Mouse (Mus musculus) 3T3-L1 (cell line): Measurements from ENCODE around the gene Il9r.

ENCODE experiments used
- DNase-seq: peaks from one replicate; pipeline ENCODE4 v3.0.0-alpha.2; 2015; ENCODE audit warnings: low read depth, low spot score

Il9r gene

DNA sequence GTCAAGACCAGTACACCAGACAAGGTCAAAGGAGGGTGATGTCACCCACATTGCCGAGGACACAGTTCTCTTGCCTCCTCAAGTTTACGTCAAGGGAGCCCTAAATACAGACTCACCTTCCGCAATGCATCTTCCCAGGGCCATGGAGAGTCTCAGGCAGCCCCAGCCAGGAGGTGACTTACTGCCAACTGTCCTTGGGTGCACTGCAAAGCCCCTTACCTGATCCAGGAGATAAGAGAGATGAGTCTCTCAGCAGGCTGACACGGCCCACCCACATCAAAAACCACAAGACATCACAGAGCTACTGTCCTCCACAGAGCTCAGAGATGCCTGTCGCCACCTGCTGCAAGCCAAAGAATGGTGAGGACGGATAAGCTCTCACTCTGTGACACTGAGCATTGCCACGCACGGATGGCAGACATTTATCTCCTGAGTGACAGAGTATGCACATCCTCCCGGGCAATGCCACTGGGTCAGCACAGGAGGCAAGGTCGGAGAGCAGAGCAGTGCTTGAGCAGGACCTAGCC is at the start of gene Il9r:
TSS of gene Il9r (minus strand) at position 205 of the 527 bp plus-strand sequence.
- no peak for DNase-seq

DNA sequence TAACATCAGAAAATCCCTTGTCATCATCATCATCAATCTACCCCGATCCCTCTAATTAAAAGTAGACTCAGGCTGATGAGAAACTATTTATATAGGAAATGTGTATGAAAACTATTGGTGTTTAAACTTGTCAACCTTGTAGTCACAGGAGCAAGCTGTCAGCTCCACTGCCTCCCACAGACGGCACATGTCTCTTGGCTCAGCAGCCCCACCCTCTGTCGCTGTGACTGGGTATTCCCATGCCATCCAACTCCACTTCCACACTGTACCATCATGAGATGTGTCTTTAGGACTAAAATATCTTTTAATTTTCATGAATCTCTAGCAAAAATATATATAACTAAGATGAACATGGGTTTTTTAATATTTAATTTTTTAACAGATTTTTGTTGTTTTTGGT is 48.3 kb upstream of the Il9r start:
- DNase-seq = no peak

DNA sequence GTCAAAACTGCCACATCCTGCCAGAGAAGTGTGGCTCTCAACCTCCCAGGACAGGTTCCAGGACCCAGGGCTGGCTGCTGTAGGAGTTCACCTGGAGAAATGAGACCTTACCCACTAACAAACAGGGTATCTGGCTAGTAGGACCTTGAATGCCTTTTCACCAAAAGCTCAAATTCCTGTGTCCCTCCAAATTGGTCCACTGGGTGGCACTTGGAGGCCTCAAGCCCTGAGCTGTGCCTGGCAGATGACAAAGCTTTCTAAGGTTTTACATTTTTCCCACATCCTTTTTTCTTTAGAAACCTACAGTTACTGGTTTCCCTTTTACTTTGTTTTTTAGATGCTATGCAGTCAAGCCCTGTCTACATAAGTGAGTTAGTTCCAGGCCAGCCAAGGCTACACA is 47.0 kb upstream of the Il9r start:
- DNase-seq = peak; percentile 51

DNA sequence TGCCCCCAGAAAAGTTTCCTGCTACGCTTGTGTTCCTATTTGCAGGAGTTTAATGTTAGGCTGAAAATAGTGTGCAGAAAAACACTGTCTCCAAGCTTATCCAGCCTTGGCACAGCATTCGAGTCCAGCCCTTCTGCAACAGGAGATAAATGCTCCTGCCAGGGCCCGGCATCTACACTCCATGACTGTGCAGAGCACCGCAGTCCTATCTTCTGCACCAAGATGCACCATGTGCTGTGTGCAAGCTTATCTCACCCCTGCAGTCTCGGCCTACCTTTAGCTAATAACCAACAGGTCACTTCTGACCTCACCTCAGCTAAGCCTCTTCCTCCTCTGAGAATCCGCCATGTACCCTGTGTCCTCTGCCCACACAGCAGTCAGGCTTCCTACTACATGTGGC is 45.5 kb upstream of the Il9r start:
- DNase-seq = no peak

DNA sequence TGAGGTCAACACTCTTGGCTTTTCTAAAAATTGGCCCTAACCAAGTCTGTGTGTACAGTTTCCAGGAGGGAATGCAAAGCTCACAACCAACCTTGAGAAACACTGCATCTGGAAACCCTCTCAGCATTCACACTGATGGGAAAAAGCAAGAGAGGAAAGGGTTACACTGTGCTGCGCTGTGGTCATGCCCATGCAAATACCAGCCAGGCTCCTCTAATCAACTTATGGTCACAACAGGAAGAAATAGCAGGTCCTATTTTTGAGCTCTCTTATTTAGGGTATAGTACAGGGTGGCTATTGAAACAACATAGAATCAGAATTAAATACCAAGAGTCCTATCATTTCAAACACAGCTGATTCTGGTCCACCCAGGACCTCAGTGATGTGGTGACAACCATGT is 44.5 kb upstream of the Il9r start:
- no peak for DNase-seq

DNA sequence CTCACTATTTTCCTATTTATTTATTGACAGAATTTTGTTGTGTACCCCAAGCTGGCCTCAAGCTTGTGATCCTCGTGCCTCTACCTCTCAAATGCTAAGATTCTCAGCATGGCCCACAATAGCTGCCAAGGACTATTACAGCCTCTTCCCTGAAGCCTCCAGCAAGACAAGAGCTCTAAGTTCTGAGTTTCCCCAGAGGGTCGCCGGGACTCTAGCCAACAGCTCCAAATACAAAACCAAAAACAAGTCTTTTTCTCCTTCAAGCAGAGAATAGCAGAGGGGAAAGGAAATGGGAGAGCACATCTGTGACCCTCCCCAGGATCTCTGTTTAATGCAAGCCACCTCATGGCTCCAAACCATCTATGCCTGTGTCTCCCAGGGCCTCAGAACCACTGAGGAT is 44.0 kb upstream of the Il9r start:
- DNase-seq = no peak

DNA sequence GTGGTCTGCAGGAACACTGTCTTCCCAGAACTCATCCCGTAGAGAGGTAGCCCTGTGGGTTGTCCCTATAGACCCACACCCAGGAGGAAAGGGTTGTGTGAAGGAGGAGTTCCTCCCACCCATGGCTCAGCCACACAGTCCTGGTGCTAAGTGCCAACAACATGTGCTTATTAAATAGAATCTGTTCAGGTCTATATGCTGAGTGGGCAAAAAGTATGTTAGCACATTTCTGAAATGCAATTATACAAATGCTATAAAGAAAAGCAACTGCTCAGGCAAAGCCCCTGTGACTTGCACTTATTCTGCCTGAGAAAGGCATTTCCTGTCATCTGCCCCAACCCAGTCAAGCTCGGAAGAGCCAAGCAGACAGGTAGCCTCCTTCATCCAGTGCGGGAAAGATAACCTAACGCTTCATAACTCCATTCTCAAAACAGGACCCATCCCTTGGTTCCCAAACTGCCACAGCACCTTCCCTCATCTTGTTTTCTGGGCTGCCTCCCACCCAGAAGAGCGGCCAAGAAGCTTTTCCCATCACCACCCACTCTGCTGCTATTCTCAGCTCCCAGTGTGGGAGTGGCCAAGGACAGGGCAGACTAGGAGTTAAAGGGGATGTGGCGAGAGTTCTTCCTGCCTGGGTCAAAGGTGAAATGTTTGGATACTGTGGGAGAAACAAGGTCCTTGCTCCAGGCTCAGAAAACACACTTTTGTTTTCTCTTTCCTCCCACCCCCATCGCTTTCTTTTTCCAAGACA is 43.3 kb upstream of the Il9r start:
- no peak for DNase-seq

DNA sequence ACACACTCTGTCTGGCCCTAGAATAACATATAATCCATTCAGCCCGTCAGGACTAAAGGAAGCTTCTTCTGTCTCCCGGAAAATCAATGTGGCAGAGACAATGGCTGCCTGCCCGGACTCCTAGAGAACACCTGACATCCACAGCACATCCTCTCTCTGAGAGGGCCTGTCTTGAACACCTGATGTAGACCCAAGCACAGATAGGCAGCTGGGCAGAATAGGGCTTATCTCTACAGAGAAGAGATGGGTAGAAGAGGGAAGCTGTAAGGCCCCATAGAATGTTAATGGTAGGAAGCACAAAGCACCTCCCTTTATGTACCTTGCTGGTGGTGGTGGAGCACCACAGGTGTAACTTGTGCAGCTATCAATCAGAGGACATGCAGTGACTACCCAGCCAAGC is 42.1 kb upstream of the Il9r start:
- DNase-seq = no peak

DNA sequence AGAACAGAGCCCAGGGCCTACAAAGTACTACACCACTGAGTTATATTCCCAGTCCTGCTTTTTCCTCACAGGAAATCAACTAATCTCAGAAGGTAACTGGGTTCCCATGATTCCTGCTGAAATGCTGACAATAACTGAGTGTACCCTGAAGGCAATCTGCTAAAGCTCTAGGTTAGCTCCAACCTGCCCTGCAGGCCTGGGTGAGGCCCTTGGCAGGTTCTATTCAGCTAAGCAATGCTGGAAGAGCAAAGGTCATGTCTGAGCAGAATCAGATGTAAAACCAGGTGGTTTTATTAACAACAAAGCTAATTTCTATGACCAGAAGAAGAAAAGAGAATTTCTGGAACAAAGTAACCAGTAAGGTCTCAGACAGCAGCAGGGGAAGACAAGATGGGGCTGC is 41.3 kb upstream of the Il9r start:
- no peak for DNase-seq

DNA sequence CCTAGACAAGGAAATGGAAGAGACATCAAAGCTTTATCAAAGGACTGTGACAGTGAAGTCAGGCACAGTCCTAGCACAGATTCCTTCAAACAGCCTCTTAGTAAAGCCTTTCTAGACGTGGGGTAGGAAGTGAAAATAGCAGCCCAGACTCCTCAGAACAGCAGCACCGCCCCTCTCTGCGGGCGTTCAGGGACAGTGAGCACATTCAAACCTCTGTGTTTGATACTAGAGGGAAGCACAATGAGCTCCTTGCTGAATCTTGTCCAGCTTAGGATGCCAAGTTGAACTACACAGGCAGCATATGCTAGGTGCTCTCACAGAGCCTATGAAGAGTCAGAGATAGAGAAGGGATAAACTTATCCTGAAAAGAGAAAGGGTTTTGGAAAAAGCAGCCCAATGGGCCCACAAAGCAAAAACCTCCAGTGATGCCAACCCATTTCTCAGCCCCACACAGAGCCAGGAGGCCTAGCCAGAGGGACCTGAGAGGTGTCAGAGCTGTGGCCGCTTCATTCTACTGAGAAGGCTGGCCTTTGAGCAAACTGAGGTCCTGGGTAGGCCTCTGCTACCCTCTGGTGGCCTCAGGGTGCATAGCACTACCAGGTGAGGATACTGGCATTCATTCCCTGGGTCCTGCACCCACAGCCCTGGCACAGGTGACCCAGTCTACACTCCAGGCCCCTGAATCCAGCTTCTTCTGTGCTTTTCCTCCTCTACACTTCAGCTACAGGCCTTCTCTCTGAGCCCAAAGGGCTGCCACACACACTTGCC is 38.2 kb upstream of the Il9r start:
- peak; percentile 78 for DNase-seq

DNA sequence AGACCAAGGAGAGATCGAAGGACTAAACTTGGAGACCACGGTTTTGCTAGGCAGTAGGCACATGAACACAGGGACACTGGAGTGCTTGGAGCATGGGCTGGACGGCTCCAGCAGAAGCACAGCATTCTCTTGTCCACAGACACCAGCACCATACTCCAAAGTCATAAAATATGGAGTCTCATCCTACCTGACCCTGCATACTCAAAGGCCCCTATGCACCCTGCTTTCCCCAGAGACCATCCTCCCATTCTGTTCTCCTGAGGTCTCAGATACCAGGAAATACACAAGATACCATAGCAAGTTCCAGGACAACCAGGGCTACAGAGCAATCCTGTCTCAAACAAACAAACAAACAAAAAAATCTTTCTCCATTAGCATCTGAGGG is 37.3 kb upstream of the Il9r start:
- no peak for DNase-seq

DNA sequence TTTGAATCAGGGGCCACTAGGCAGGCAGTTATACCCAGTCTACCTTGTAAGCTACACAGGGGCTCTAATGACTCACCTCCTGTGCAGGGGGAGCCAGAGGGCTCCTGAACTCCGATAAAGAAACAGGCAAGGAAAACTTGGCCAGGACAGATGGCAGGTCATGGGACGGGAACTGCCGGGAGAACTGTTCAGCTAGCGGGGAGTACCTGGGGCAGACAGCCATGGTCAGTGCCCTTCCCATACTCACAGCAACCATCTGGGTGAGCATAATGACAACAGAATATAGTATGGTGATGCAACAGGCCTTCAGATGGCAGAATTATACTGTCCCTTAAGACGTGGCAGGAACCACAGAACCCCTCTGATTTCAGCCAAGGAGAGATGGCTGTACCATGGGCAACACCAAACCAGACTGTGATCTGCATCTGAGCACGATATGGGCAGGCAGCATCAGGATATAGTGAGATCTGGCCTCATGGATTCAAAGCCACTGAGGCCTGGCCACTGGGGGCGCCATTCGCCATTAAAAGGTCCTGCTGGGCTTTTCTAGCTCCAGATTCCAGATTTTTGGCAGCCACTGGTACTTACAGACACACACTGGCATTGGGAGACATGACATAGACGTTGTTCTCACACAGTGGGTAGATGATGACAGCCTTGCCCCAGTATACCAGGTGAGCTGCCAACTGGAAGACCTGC is 36.8 kb upstream of the Il9r start:
- DNase-seq = peak; percentile 85

DNA sequence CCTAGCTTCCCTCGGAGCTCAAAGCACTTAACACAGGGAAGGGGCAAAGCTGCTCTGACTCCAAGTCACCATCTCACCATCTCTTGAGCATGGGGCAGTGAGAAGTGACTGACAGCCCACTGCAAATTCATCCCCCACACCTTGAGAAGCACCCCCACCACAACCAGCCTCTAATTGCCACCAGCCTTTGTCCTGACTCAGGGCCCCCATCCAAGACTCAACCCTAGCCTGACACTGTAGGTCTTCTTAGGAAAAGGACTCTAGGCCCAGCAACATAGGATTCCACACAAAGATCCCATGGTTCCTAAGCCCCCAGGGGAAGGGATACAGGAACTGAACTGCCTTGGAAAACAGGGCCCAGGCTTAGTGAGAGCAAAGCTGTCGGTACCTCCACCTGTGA is 36.1 kb upstream of the Il9r start:
- no peak for DNase-seq

DNA sequence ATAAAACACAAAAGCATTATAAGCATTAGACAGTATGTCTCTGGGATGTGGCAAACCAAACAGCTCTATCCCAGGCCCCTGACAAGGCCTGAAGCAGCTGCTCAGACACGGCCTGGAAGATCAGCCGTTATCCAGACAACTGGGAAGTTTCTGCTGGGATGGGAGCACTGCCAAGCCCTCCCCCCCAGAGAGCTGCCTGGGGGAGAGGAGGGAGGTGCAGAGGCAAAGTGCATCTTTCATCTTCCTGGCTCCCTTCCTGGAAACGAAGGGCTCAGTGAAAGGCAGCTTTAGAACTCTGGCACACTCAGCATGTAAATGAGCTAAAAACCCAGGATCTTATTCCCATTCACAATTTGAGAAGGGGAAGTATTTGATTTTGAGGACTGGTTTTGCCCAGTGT is 35.6 kb upstream of the Il9r start:
- peak; percentile 61 for DNase-seq

DNA sequence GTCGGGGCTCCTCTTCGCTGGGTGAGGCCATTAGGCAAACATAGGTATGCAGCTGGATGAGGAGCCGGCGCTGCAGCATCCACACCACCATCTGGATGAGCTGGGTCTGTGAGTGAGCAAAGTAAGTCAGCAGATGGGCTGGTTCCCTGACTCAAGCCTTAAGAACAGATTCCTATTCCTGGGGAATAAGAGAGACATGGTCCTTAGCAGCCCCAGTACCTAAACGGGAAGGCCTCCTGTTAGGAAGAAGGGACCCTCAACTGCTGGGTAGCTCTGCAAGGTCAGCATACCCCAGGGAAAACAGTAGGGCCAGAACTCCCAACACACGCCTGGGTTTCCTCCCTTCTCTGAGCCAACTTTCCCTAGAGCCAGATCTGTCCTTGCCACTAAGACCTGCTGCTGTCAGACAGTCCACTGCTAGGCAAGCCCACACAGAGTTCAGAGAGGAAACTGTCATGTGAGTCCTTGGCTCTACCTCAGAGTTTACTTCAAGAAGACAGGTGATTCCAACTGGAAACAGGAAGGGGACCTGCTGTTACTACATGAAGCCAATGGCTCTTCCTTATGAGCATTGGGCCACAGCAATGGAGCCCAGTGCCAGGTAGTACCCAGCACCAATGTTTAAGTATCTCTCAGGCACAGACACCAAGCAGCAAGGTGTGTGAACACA is 34.9 kb upstream of the Il9r start:
- DNase-seq = no peak

DNA sequence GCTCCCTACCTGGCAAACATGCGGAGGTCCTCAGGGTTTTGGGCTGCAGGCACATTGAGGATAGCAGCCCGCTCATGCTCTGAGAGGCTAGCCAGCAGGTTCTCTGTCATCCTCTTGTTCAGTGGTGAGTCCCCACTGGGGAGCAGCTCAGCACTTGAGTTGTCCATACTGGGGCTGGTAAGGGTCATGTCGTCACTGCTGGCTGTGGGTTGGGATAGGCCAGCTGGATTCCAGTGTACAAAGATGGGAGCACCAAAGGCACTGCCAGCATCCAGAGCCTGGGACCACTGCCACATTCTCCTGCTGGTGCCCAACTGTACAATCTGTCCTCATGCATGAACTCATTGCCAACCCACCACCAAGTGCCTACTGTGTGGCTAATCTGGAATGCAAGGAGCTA is 33.8 kb upstream of the Il9r start:
- DNase-seq = no peak

DNA sequence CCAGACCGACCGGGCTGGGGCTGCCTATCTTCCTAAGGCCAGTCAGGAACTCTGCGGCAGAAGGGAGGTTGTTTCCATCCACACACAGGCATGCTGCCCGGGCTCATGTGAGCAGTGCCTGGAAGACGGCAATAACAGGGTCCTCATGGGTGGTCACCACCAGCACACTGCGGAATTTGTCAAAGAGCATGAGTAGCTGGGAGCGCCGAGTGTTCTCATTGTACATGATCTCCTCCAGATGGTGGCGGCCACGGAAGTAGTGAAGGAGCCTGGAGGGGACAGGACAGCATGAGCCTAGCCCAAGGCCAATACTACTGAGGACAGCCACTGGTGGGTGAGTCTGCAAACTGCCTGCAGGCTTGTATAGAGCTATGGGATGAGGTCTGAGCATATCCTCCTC is 32.8 kb upstream of the Il9r start:
- no peak for DNase-seq

DNA sequence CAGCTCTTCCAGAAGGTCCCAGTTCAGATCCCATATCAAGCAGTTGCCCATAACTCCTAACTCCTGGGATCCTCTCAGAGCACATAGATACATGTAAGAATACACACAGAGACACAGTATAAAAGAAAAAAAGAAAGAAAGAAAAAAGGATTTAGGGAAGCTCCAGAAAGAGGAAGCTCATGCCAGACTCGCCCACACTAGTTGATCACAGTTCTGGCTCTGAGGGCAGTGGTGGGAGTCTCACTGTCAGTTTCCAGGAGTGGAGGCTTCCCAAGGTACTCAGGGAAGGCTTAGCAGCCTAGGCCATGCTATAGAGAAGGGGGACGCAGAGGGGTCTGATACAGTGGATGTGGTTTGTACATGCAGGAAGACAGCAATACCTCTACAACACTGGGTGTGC is 31.0 kb upstream of the Il9r start:
- DNase-seq = no peak

DNA sequence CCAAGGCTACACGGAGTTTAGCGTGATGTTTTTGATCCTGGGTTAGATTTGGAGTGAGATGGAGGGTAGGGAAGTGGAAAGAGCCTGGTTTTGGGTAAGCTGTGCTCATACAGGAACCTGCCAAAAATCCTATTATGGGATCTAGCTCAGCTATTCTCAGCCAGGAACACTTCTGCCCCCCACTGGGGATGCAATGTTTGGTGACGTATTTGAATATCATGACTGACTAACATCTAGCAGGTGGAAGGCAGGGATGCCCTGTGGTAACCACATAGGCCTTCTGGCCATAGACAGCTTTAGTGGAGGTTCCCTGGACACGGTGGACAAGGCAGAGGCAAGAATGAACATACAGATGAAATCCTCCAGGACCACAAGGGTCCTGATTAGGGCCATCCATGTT is 30.1 kb upstream of the Il9r start:
- no peak for DNase-seq

DNA sequence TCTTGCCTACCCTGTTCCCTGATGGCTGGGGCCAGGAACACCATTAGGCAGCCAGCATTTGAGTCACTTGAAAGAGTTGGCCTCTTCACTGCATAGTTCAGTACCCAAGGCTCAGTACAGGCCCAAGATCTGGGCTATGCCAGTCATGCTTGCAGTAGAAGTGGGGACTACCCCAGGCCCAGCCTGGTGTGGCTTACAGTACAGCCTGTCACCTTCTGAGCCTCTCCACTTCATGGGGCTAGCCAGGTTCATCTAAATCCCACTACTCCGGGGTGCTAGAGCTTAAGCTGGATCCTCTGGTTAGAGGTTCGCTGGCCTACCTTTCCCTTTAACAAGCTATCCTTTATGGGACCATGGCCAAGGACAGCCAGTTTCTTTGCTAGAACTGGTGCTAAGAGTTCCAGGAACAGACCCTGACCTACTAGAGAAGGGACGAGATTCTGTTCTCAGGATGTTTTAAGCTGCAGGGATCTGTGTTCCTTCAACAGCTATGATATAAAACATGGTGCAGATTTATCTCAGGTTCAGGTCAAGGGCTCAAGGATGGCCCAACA is 28.3 kb upstream of the Il9r start:
- DNase-seq = no peak

DNA sequence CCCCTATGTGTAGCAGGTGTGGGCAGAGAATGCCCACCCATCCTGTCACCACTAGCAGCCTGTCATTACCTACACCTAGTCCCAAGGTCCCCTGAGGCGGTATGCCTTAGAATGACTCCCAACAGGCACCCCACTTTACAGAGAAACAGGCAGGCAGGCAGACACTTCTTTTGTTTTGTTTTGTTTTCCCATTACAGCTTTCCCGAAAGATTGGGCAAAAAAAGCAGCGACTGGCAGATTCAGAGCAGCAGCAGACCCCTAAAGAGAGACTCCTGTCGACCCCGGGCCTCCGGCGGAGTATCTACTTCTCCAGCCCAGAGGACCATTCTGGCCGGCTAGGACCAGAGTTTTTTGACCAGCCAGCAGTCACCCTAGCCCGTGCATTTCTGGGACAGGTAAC is 27.5 kb upstream of the Il9r start:
- DNase-seq = no peak

DNA sequence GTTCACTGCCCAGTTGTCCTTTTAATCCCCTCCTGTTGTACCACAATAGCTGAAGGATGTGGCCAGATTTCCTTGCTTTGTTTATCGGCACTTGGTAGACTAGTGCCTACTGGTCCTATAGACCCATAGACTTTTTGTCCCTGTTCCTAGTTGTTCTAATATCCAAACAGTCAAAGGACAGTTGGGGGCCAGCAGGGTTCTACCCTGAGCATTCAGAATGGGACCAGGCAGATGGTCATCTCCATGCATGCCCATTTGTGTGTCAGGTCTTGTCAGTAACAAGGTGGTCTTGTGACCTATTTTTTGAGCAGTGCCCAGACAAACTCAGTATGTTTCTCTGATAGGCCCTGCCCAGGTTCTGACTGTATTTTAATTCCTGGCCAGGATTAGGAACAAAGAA is 27.0 kb upstream of the Il9r start:
- DNase-seq = no peak
